Mouse (Mus musculus): ENCODE data around the gene Tenm4. TPM values are rescaled to one million over a fixed set of nuclear protein-coding genes. Genes with fewer than 3 reads are reported as not detected.

Tenm4 gene
- polyA plus RNA-seq, 1 experiment, result 12.2 TPM

DNA sequence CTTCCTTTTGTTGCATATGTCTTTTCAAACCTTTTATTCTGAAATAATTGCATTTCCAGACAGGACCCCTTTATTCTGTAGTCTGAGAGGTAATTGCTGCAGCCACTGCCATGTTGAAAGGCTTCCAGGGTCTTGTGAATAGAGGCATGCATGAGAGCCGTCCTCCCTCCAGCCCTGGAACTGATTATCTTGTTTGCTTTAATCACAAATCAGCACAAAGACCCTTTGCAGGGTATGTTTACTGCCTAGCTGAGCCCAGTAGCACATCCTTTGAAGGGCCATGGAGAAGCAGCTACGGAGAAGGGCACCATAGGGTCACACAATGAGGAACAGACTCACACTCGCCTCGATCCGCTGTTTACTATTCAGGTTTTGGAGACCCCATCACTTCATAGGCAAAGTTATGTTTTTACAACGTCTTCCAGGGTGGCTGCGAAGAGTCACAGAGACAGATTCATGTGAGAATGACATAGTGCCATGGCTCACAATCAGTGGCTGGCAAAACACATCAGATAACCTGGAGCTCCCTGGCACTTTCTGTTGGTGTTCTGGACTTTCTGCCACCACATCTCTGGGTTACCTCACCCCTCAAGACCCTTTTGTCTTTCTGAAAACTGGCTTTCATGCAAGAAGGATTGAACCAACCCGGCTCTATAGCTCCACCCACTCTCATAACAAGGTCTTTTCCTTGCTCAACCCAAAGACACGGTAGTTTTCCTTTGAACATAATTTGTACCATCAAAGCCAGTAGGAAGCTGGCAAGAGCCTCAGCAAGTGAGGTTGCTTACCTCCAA, 425.6 kb downstream of the Tenm4 start:
- Histone ChIP-seq H3K27me3 (ENCODE audit: control insufficient read depth, insufficient read depth, low read length) (no peaks in the 10 kb centered on the region), H3K27ac (ENCODE audit: insufficient read depth, low read length) (no peak overlapping the region), H3K4me3 (replicated peaks; ENCODE audit: insufficient read depth, low read depth, low read length) (no peak overlapping the region), H3K4me1 (ENCODE audit: control insufficient read depth, insufficient read depth, low read length) (no peaks in the 10 kb centered on the region; the same call in 1 of the 2 replicates)
- TF ChIP-seq POLR2A (IDR thresholded peaks at IDR 0.05; ENCODE audit: borderline replicate concordance, insufficient read depth, low read length) (no peak), CTCF (IDR thresholded peaks at IDR 0.05; ENCODE audit: borderline replicate concordance, insufficient read depth, low read depth, low read length) (no peak)
- no peak for DNase-seq
- 69% methylated on average over 9 of the region's 9 CpGs for WGBS

DNA sequence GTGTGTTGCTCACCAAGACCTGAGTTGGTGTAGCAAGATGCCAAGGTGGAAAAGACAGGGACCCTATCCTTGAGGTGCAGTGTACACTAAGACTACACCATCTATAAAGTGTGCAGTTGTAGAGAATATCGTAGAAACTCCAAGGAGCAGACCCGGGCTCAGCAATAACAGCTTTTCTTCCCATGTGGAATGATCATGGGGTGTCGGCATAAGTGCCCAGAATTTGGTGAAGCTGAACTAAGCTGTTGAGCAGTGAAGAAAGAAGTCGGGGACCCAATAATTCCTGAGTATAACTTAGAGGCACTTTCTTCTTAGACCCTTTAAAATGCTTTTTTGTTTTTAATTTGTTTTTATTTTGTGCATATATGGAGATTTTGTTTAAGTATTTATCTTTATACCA, 426.8 kb downstream of the Tenm4 start:
- no peaks in the 10 kb centered on the region; the same call in 1 of the 2 replicates for H3K4me1 ChIP-seq (ENCODE audit: control insufficient read depth, insufficient read depth, low read length)
- H3K4me3 ChIP-seq (replicated peaks; ENCODE audit: insufficient read depth, low read depth, low read length), result no peak overlapping the region
- TF ChIP-seq CTCF (IDR thresholded peaks at IDR 0.05; ENCODE audit: borderline replicate concordance, insufficient read depth, low read depth, low read length), result no peak
- TF ChIP-seq POLR2A (IDR thresholded peaks at IDR 0.05; ENCODE audit: borderline replicate concordance, insufficient read depth, low read length), result no peak
- no peak for DNase-seq
- 15% methylated on average over 4 of the region's 4 CpGs for WGBS
- H3K27ac ChIP-seq (ENCODE audit: insufficient read depth, low read length), result no peak overlapping the region
- no peaks in the 10 kb centered on the region for H3K27me3 ChIP-seq (ENCODE audit: control insufficient read depth, insufficient read depth, low read length)

DNA sequence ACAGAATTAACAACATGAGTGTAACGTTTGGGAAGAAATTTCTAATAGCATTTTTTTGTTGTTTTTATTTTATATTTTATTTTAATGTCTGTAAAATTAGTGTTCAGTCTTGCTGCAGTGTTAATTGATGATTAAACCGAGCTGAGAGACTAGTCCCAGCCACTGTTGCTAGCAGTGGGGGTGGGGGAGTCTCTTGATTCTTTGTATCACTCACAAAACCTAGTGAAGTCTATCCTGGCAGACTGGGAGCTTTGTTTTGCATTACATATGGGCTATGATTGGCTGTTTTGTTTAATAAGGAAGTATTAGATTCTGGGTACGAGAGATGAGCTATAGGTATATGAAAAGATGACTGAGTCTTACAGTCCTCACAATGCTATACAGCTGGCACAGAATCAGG, 428.0 kb downstream of the Tenm4 start:
- no peaks in the 10 kb centered on the region; the same call in 1 of the 2 replicates for H3K4me1 ChIP-seq (ENCODE audit: control insufficient read depth, insufficient read depth, low read length)
- TF ChIP-seq POLR2A (IDR thresholded peaks at IDR 0.05; ENCODE audit: borderline replicate concordance, insufficient read depth, low read length), result no peak
- TF ChIP-seq CTCF (IDR thresholded peaks at IDR 0.05; ENCODE audit: borderline replicate concordance, insufficient read depth, low read depth, low read length), result no peak
- H3K27ac ChIP-seq (ENCODE audit: insufficient read depth, low read length), result no peak overlapping the region
- H3K27me3 ChIP-seq (ENCODE audit: control insufficient read depth, insufficient read depth, low read length), result no peaks in the 10 kb centered on the region
- WGBS, result 95% methylated on average over 3 of the region's 3 CpGs
- H3K4me3 ChIP-seq (replicated peaks; ENCODE audit: insufficient read depth, low read depth, low read length), result no peak overlapping the region
- DNase-seq, result no peak

DNA sequence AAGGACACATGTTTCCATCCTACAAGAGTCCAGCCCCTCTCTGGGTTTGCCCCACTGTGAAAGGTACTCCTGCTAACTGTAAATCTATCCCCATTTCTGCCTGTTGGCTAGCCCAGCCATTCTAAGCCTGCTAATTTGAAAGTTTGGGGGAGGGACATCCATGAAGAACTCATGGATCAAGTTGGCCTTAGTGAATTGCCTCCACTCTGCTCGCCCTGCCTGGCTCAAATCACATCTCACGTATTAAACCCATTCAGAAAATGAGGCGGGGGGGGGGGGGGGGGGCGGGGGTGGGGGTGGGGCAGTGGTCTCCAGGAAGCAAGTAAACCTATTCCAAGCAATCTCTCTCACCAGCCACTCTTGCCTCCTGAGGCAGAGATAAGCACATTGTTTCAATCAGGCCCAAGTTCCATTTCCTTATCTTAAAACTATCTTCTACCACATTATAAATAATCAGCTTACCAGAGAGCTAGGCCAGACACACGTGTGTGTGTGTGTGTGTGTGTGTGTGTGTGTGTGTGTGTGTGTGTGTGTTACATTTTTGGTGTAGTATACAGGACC, 429.4 kb downstream of the Tenm4 start:
- no peak overlapping the region for H3K27ac ChIP-seq (ENCODE audit: insufficient read depth, low read length)
- no peak overlapping the region for H3K4me3 ChIP-seq (replicated peaks; ENCODE audit: insufficient read depth, low read depth, low read length)
- no peaks in the 10 kb centered on the region; the same call in 1 of the 2 replicates for H3K4me1 ChIP-seq (ENCODE audit: control insufficient read depth, insufficient read depth, low read length)
- no peaks in the 10 kb centered on the region for H3K27me3 ChIP-seq (ENCODE audit: control insufficient read depth, insufficient read depth, low read length)
- no peak for DNase-seq
- WGBS, result 68% methylated on average over 5 of the region's 5 CpGs
- no peak for TF ChIP-seq CTCF (IDR thresholded peaks at IDR 0.05; ENCODE audit: borderline replicate concordance, insufficient read depth, low read depth, low read length)
- TF ChIP-seq POLR2A (IDR thresholded peaks at IDR 0.05; ENCODE audit: borderline replicate concordance, insufficient read depth, low read length), result no peak

DNA sequence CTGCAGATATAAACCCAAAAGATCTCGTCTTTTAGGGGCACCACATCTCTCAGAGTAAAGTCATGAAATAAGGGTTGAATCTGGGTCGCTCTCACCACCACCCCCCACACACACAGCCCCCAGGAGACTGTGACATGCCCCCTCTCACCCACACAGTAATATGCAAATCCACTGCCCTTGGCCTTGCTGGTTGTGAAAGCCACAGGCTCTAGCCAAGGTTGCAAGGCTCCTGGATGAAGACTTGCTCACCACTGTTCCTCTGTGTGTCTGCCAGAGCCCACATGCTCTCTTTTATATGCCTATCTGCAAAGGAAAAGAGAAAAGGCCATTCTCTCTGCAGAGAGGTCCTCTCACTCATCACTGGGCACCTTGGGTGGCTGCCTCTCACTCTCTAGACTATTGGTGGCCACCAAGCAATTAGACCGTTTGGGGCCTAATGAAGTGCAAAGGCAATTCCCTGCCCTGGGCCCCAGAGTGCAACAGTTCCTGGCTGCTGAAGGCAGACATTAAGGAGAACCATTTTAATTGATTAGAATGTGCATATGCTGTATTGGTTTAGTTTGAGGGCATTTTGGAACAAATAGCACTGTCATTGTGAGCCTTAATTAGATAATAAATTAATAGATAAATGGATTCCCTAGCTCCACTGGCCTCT, 433.2 kb downstream of the Tenm4 start:
- Histone ChIP-seq H3K4me3 (replicated peaks; ENCODE audit: insufficient read depth, low read depth, low read length) (no peak overlapping the region), H3K4me1 (ENCODE audit: control insufficient read depth, insufficient read depth, low read length) (no peaks in the 10 kb centered on the region), H3K27ac (ENCODE audit: insufficient read depth, low read length) (no peak overlapping the region), H3K27me3 (ENCODE audit: control insufficient read depth, insufficient read depth, low read length) (no peaks in the 10 kb centered on the region; the same call in 1 of the 2 replicates)
- 84% methylated on average over 3 of the region's 3 CpGs for WGBS
- no peak for DNase-seq
- no peak for TF ChIP-seq POLR2A (IDR thresholded peaks at IDR 0.05; ENCODE audit: borderline replicate concordance, insufficient read depth, low read length)
- TF ChIP-seq CTCF (IDR thresholded peaks at IDR 0.05; ENCODE audit: borderline replicate concordance, insufficient read depth, low read depth, low read length), result no peak

DNA sequence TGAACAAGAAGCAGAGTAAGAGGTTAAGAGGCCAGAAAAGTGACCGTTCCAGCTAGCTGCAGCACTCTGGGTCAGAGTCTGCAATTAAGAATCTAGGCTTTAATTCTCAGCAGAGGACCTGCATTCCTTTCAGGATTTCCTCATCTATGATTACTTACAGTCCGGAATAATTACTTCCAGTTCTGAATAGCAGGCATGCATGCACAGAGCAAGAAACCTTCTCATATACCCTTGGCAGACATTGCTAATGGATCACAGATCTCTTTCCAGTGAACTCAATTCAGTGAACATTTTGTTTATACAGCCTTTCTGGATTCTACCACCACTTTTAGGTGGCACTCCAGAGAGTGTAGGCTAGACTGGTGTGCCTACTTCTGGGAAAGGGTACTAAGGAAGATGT, 434.3 kb downstream of the Tenm4 start:
- no peak overlapping the region for H3K27ac ChIP-seq (ENCODE audit: insufficient read depth, low read length)
- no peak for DNase-seq
- no peaks in the 10 kb centered on the region for H3K4me1 ChIP-seq (ENCODE audit: control insufficient read depth, insufficient read depth, low read length)
- 91% methylated on average over 2 of the region's 2 CpGs for WGBS
- TF ChIP-seq POLR2A (IDR thresholded peaks at IDR 0.05; ENCODE audit: borderline replicate concordance, insufficient read depth, low read length), result no peak
- TF ChIP-seq CTCF (IDR thresholded peaks at IDR 0.05; ENCODE audit: borderline replicate concordance, insufficient read depth, low read depth, low read length), result no peak
- no peaks in the 10 kb centered on the region; the same call in 1 of the 2 replicates for H3K27me3 ChIP-seq (ENCODE audit: control insufficient read depth, insufficient read depth, low read length)
- no peak overlapping the region for H3K4me3 ChIP-seq (replicated peaks; ENCODE audit: insufficient read depth, low read depth, low read length)

DNA sequence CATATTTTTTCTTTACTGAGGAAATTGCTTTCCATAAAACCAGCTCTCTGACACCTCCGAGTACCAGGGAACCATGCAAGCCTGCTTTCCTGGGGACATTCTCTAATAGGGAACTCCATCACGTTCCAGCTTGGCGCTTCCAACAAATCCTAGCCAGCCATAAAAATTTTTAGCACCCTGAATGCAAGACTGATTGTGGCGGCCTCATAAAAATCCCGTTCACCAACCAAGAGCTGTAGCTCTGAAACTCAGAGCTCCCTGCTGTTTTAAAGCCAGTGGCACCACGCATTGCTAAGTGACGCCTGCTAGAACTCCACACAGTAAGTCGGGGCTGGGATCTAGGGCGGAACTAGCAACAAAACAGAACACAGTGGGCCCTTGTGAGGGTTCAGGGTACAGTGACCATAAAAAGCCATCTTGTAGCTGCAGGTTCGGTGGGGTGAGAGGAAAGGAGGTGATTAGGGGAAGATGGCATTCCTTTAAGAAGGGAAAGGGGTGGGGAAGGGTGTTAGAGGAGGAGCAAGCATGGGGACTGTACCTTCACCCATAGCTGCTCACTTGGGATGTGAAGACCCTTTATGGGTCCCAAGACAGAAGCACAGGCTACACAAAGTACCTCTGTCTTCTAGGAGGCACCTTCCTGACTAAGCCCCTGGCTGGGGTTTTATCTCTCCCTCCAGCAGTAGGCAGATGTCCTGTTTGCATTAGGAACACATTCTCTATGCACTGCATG, 439.0 kb downstream of the Tenm4 start:
- Histone ChIP-seq H3K4me1 (ENCODE audit: control insufficient read depth, insufficient read depth, low read length) (no peaks in the 10 kb centered on the region), H3K4me3 (replicated peaks; ENCODE audit: insufficient read depth, low read depth, low read length) (no peak overlapping the region), H3K27me3 (ENCODE audit: control insufficient read depth, insufficient read depth, low read length) (no peaks in the 10 kb centered on the region; the same call in 1 of the 2 replicates), H3K27ac (ENCODE audit: insufficient read depth, low read length) (no peak overlapping the region)
- WGBS, result 55% methylated on average over 10 of the region's 10 CpGs
- TF ChIP-seq CTCF (IDR thresholded peaks at IDR 0.05; ENCODE audit: borderline replicate concordance, insufficient read depth, low read depth, low read length) (no peak), POLR2A (IDR thresholded peaks at IDR 0.05; ENCODE audit: borderline replicate concordance, insufficient read depth, low read length) (no peak)
- DNase-seq, result no peak
